Mouse (Mus musculus) testis, postnatal 14 days (tissue): ENCODE data around the gene Slc16a13.
"Not testable (repeated sequence)": the region's sequence is repeated elsewhere in the genome, so short reads cannot be mapped to it uniquely, and the experiment has no call there.

Source experiments
- DNase-seq: peaks from one replicate; pipeline ENCODE4 v3.0.0; 2021; ENCODE audit warnings: low spot score

Slc16a13 gene

GRCm38 (mm10) chr11:70170291-70170690 is 50.6 kb downstream of the Slc16a13 start:
- no peak for DNase-seq

GRCm38 (mm10) chr11:70169471-70169870 is 51.4 kb downstream of the Slc16a13 start:
- DNase-seq = not testable (repeated sequence)

DNA sequence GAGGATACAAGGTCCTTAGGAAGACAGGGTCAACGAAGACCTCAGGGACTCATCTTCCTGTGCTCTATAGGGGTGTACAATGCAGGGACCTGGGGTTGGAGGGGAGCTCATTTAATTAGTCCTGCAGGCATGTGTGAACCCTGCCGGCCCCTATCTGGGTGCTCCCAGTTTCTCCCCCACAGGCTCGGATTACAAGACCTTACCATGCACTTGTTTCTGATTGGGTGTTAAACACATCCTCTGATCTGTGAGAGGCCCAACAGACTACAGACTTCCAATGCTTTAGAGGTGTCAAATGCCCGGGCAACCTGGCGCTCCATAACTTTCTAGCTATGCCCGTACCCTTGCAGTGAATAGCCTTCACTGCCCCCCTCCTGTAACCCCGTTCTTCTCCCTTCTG is 52.7 kb downstream of the Slc16a13 start:
- DNase-seq = no peak
